Mouse (Mus musculus): Measurements from ENCODE around the gene Lima1. TPM values are rescaled to one million over a fixed set of nuclear protein-coding genes. Genes with fewer than 3 reads are reported as not detected.

Lima1 gene
- polyA plus RNA-seq, 1 experiment from 2014 or later = 92.7 TPM

DNA sequence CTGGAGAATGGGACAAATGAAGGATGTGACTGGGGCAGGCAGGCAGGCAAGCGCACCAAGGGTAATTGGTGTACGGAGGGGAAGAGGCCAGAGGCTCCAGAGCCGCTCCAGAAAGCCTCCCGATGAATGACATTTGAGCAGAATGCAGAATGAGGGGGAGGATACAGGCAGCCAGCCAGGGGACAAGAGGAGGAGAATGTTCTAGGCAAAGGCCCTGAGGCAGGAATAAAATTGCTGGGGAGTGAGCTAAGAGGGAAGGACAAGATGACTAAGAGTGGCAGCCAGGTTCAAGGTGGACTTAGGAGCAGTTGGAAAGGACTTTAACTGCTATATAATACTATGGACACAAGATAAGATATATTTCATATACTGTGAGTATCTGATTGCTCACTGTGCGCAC lies 9.3 kb downstream of the Lima1 start:
- Histone ChIP-seq H3K27ac (no peak overlapping the region), H3K36me3 (no peaks in the 10 kb centered on the region), H3K4me3 (no peak overlapping the region), H3K4me2 (replicated peaks) (no peak overlapping the region), H3K27me3 (no peaks in the 10 kb centered on the region), H3K9ac (no peak overlapping the region), H3K9me3 (no peaks in the 10 kb centered on the region), H3K4me1 (no peaks in the 10 kb centered on the region)
- ATAC-seq (ENCODE audit: insufficient number of reproducible peaks, insufficient read depth, low FRiP score, low TSS enrichment) = no peak
- 52% methylated on average over 5 of the region's 5 CpGs for WGBS

DNA sequence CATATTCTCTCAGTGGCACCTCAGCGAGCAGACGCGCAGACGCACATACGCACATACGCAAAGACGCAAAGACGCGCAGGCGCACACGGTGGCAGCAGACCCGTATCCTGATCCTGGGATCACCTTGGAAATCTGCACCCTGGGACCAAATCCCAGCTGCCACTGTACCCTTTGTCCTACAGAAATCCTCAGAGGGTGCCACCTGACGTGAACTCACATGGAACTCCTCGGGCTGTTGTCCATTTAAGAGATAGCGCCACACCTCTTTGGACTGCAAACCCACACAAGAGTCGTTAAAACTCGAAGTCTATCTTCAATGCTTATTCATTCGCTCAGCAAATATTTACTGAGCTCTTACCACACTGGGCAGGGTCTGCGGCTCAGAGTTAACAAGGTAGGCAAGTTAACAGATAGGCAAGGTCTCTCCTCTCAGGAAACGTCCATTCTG lies 9.7 kb downstream of the Lima1 start:
- Histone ChIP-seq H3K36me3 (no peaks in the 10 kb centered on the region), H3K4me3 (no peak overlapping the region), H3K27me3 (no peaks in the 10 kb centered on the region), H3K4me1 (no peaks in the 10 kb centered on the region), H3K9ac (no peak overlapping the region), H3K4me2 (replicated peaks) (no peak overlapping the region), H3K27ac (no peak overlapping the region), H3K9me3 (no peaks in the 10 kb centered on the region)
- ATAC-seq (ENCODE audit: insufficient number of reproducible peaks, insufficient read depth, low FRiP score, low TSS enrichment) = no peak
- WGBS = 89% methylated on average over 20 of the region's 20 CpGs

DNA sequence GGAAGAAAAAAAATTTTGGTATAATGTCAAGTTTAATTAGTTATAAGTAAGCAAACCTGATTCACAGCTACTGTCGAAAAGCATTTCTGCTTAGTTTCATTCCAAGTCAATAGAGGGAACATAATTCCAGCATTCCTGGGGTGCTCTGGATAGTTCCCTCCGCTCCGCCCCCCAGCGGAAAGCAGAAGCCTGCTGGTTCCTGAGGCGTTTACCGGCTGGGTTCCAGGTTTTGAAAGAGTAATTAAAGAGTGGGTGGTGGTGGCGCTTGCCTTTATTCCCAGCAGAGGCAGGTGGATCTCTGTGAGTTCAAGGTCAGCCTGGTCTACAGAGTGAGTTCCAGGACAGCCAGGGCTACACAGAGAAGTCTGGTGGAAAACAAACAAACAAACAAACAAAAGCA lies 10.2 kb downstream of the Lima1 start:
- 76% methylated on average over 7 of the region's 7 CpGs for WGBS
- no peaks in the 10 kb centered on the region for H3K4me1 ChIP-seq
- no peak for ATAC-seq (ENCODE audit: insufficient number of reproducible peaks, insufficient read depth, low FRiP score, low TSS enrichment)

DNA sequence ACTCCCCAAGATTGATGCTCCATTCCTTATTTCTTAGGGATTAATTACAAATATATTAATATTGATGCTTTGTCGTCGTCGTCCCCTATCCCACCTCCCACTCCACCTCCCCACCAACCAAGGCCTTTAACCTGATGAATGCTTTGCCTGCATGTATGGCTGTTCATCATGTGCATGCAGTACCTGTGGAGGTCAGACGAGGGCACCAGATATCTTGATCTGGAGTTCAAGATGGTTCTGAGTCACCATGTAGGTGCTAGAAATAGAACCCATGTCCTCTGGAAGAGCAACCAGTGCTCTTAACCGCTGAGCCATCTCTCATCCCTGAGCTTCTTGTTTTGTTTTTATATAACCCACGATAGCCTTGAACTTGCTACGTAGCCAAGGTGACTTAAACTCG lies 11.5 kb downstream of the Lima1 start:
- Histone ChIP-seq H3K27me3 (no peaks in the 10 kb centered on the region), H3K4me1 (no peaks in the 10 kb centered on the region), H3K9ac (no peak overlapping the region), H3K9me3 (no peaks in the 10 kb centered on the region), H3K4me3 (no peak overlapping the region), H3K36me3 (no peaks in the 10 kb centered on the region), H3K4me2 (replicated peaks) (no peak overlapping the region), H3K27ac (no peak overlapping the region)
- no peak for ATAC-seq (ENCODE audit: insufficient number of reproducible peaks, insufficient read depth, low FRiP score, low TSS enrichment)
- WGBS = 95% methylated on average over 8 of the region's 8 CpGs

More for the DNA sequence above, 10.2 kb downstream of the Lima1 start:
- Histone ChIP-seq H3K27me3 (no peaks in the 10 kb centered on the region), H3K36me3 (no peaks in the 10 kb centered on the region), H3K9ac (no peak overlapping the region), H3K4me3 (no peak overlapping the region), H3K4me2 (replicated peaks) (no peak overlapping the region), H3K9me3 (no peaks in the 10 kb centered on the region), H3K27ac (no peak overlapping the region)

DNA sequence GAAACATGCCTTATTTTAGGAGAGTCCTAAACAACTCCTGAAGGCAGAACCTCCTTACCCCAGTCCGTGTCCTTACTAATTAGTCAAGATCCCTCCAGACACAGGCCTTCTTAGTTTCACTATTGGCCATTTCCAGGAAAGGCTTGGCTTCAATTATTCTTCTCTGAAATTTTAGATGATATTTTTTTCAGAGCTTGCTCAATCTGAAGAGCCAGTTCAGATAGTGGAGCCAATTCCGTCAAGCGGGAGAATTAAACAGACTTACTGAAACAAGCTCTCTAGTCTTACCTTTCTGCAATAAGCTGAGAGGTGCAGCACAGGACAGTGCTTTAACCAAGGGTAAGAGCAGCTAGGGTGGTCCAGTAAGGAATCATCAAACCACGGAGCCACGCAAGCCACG lies 11.9 kb downstream of the Lima1 start:
- Histone ChIP-seq H3K27me3 (no peaks in the 10 kb centered on the region), H3K9me3 (no peaks in the 10 kb centered on the region), H3K36me3 (no peaks in the 10 kb centered on the region), H3K27ac (no peak overlapping the region), H3K4me2 (replicated peaks) (no peak overlapping the region), H3K4me1 (no peaks in the 10 kb centered on the region), H3K4me3 (no peak overlapping the region), H3K9ac (no peak overlapping the region)
- ATAC-seq (ENCODE audit: insufficient number of reproducible peaks, insufficient read depth, low FRiP score, low TSS enrichment) = no peak
- 92% methylated on average over 6 of the region's 6 CpGs for WGBS

DNA sequence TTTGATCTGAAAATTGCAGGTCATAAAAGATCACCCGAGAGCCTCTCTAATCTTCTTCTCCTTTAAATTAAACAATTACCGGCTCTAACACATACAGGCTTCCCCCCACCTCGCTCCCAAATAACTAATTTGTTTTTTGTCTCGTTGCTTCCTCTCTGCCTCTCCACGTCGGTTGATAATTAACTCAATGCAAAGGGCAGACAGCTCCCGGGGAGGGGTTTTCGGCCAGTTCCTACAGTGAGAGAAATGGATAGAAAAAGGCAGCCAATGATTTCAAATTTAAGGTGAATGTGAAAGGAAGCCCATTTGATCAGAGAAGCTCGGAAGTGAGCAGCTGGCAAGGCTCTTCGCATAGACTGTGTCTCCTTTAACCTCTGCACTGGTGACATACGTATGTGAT lies 12.8 kb downstream of the Lima1 start:
- H3K27me3 ChIP-seq = no peaks in the 10 kb centered on the region
- no peak overlapping the region for H3K9ac ChIP-seq
- H3K4me1 ChIP-seq = no peaks in the 10 kb centered on the region
- H3K4me3 ChIP-seq = no peak overlapping the region
- H3K27ac ChIP-seq = no peak overlapping the region
- no peak for ATAC-seq (ENCODE audit: insufficient number of reproducible peaks, insufficient read depth, low FRiP score, low TSS enrichment)
- H3K9me3 ChIP-seq = no peaks in the 10 kb centered on the region
- 64% methylated on average over 11 of the region's 11 CpGs for WGBS
- H3K36me3 ChIP-seq = no peaks in the 10 kb centered on the region
- no peak overlapping the region for H3K4me2 ChIP-seq (replicated peaks)

DNA sequence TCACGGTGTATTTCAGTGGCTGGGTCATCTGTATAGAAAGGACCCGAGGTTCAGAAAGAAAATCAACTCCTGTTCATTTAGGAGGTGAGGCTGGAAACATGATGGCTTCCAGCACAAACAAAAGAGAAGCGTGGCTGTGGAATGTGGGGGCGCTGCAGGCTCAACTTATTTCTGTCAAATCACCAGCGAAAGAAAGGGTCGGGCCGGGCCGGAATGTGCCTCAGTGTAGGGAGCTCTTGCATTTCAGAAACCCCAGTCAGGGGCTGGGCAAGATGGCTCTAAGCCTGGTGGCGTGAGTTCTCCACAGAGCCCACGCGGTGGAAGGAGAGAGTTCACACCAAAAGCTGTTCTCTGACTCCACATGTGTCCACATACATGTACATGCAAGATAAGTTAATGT lies 13.3 kb downstream of the Lima1 start:
- ATAC-seq (ENCODE audit: insufficient number of reproducible peaks, insufficient read depth, low FRiP score, low TSS enrichment) = no peak
- Histone ChIP-seq H3K9ac (no peak overlapping the region), H3K36me3 (no peaks in the 10 kb centered on the region), H3K4me1 (peaks cover 3% of the 10 kb centered on the region; the same call in 1 of the 2 replicates), H3K9me3 (no peaks in the 10 kb centered on the region), H3K4me3 (no peak overlapping the region), H3K27me3 (no peaks in the 10 kb centered on the region), H3K27ac (no peak overlapping the region), H3K4me2 (replicated peaks) (no peak overlapping the region)
- 47% methylated on average over 11 of the region's 11 CpGs for WGBS

DNA sequence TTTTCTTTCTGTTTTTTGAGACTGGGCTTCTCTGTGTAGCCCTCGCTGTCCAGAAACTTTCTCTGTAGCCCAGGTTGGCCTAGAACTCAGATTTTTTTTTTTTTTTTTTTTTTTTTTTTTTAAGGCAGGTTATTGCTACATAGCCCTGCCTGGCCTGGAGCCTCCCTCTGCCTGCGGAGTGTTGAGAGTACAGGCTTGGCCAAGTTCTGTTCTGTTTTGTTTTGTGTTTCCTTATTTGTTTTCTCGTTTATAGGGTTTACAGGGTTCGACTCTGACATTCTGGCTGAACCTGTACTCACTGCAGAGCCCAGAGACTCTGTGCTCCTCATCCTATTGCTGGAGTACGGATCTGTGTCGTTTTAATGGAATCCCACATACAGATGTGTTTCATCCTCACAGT lies 13.7 kb downstream of the Lima1 start:
- no peak overlapping the region for H3K27ac ChIP-seq
- WGBS = 73% methylated on average over 6 of the region's 6 CpGs
- no peak overlapping the region for H3K4me2 ChIP-seq (replicated peaks)
- H3K9me3 ChIP-seq = no peaks in the 10 kb centered on the region
- H3K9ac ChIP-seq = no peak overlapping the region
- H3K4me1 ChIP-seq = peaks cover 3% of the 10 kb centered on the region; the same call in 1 of the 2 replicates
- H3K27me3 ChIP-seq = no peaks in the 10 kb centered on the region
- no peak for ATAC-seq (ENCODE audit: insufficient number of reproducible peaks, insufficient read depth, low FRiP score, low TSS enrichment)
- no peaks in the 10 kb centered on the region for H3K36me3 ChIP-seq
- no peak overlapping the region for H3K4me3 ChIP-seq

DNA sequence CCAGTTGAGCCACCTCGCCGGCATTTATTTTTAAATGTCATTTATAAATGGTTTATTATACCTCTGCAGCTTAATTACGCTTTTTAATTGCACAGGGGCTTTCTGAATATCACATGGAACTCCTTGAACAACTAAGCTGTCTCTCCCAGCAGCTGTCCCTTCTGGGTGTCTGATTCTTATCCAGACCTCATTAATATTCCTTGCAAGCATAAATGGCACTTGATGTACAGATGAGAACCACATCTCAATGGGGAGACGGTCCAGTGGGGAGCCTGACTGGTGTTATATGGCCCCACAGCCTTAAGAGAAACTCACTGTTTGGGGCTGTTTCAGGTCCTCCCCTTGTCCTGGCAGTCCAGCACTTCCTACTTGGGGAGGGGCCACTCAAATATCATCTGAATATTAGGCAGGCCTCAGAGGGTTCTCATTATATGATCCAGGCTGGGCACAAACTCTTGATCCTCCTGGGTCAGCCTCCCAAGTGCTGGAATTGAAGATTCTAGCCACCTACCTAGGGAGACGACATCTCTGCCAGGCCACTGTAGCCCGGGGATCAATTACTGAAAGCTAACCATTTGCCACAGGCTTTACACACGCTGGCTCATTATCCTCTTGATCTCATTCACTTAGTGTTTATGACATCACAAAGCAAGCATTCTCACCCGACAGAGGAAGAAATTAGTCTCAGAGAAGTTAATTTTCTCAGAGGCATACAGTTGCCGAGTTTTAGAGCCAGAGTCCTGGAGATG lies 15.4 kb downstream of the Lima1 start:
- Histone ChIP-seq H3K9ac (no peak overlapping the region), H3K27ac (no peak overlapping the region), H3K4me2 (replicated peaks) (no peak overlapping the region)

DNA sequence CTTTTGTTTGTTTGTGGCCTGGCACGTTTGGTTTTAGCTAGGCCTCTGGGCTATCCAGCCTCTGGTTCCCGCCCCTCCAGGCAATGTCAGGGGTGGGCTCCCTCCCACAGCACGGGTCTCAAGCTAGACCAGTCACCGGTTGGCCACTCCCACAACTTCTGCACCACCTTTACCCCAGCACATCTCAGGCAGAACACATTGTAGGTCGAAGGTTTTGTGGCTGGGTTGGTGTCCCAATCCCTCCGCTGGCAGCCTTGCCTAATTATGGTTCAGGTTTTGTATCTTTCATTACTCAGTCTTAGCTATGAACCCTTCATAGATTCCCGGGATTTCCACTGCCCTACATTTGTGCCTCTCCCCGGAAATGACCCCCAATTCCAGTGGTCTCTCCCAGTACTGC lies 17.8 kb downstream of the Lima1 start:
- no peak overlapping the region for H3K4me2 ChIP-seq (replicated peaks)
- H3K9me3 ChIP-seq = no peaks in the 10 kb centered on the region
- peaks cover 5% of the 10 kb centered on the region; the same call in 1 of the 2 replicates for H3K4me1 ChIP-seq
- H3K36me3 ChIP-seq = no peaks in the 10 kb centered on the region
- H3K4me3 ChIP-seq = no peak overlapping the region
- ATAC-seq (ENCODE audit: insufficient number of reproducible peaks, insufficient read depth, low FRiP score, low TSS enrichment) = no peak
- WGBS = 50% methylated on average over 8 of the region's 8 CpGs
- H3K27ac ChIP-seq = no peak overlapping the region
- no peak overlapping the region for H3K9ac ChIP-seq
- H3K27me3 ChIP-seq = no peaks in the 10 kb centered on the region

More for the DNA sequence above, 15.4 kb downstream of the Lima1 start:
- Histone ChIP-seq H3K9me3 (no peaks in the 10 kb centered on the region), H3K27me3 (no peaks in the 10 kb centered on the region), H3K36me3 (no peaks in the 10 kb centered on the region), H3K4me3 (no peak overlapping the region), H3K4me1 (peaks cover 5% of the 10 kb centered on the region; the same call in 1 of the 2 replicates)
- WGBS = 47% methylated on average over 9 of the region's 9 CpGs
- no peak for ATAC-seq (ENCODE audit: insufficient number of reproducible peaks, insufficient read depth, low FRiP score, low TSS enrichment)

DNA sequence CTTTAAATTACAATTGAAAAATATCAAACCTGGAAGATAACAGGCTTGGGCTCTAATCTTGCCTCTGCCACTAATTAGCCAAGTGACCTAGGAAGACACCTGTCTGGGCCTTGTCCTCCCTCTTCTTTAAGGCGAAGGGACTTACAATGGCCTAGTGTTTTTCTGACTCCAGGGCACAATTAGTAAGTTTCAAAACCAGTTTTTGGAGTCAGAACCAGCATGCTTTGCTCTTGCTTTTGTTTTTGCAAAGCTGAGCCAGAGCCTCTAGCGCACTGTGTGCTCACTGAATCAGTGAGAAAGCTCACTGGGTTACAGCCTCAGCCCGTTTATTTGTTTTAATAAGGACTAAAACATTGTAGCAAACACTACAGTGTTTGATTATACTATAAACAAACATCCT lies 20.1 kb downstream of the Lima1 start:
- ATAC-seq (ENCODE audit: insufficient number of reproducible peaks, insufficient read depth, low FRiP score, low TSS enrichment) = no peak
- Histone ChIP-seq H3K4me2 (replicated peaks) (no peak overlapping the region), H3K4me1 (peaks cover 5% of the 10 kb centered on the region; the same call in 1 of the 2 replicates), H3K27me3 (no peaks in the 10 kb centered on the region), H3K9me3 (no peaks in the 10 kb centered on the region), H3K27ac (no peak overlapping the region), H3K36me3 (no peaks in the 10 kb centered on the region), H3K4me3 (no peak overlapping the region), H3K9ac (no peak overlapping the region)
- WGBS = 37% methylated on average over 3 of the region's 3 CpGs

DNA sequence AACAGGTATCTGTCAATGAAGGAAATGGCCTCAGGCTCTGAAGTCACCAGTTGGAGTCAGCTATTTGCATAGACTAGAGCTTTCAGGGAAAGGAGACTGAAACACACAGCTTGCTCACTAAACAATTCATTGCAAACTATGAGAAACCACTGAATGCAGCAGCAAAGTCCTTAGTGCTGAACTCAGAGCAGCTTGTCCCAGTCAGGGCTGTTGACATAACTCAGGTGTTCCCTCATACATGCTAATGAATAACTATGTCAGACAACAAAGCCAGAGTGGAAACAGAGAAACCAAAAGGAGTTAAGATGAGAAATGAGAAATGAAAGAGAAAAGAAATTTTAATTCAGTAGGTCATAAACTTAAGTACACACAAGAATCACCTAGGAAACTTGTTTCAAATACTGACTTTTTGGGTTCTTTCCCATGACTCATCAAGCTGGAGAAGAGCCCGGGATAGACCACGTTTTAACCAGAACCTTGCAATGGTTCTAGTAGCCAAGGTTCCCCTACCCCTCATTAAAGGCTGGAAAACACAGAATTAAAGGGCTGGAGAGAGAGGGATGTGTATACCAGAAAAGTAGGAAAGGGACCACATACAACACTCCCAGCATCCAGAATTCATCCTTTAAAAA lies 22.5 kb downstream of the Lima1 start:
- 93% methylated on average over 2 of the region's 2 CpGs for WGBS
- no peaks in the 10 kb centered on the region for H3K9me3 ChIP-seq
- no peak overlapping the region for H3K9ac ChIP-seq
- no peak overlapping the region for H3K27ac ChIP-seq
- H3K27me3 ChIP-seq = no peaks in the 10 kb centered on the region
- H3K4me3 ChIP-seq = no peak overlapping the region
- no peak overlapping the region for H3K4me2 ChIP-seq (replicated peaks)
- H3K4me1 ChIP-seq = peaks cover 8% of the 10 kb centered on the region; the same call in 1 of the 2 replicates
- H3K36me3 ChIP-seq = no peaks in the 10 kb centered on the region
- no peak for ATAC-seq (ENCODE audit: insufficient number of reproducible peaks, insufficient read depth, low FRiP score, low TSS enrichment)
